Mouse (Mus musculus) cerebellum, postnatal 10 days (tissue): ENCODE results near the gene Tcp11.

Source experiments
- DNase-seq, 2 experiments: peaks; one replicate each; pipeline ENCODE4 v3.0.0; 2021; ENCODE audit warnings: mixed read lengths in 2 of 2

Gene Tcp11

GRCm38 (mm10) chr17:28084395-28084905, 4.0 kb upstream of the Tcp11 start:
- DNase-seq = no peak

- no peak for DNase-seq
Measured at GRCm38 (mm10) chr17:28082863-28083262, 2.4 kb upstream of the Tcp11 start.

GRCm38 (mm10) chr17:28081856-28082255, 1.4 kb upstream of the Tcp11 start:
- DNase-seq = no peak

GRCm38 (mm10) chr17:28081385-28081784, 946 bp upstream of the Tcp11 start:
- peak; percentile 67 to 74 for DNase-seq

- peak in 1 of 2 experiments; percentile 45 for DNase-seq
Measured at GRCm38 (mm10) chr17:28080817-28081165, 352 bp upstream of the Tcp11 start.

- peak; percentile 95 to 97 for DNase-seq
Measured at GRCm38 (mm10) chr17:28079618-28080017, 821 bp downstream of the Tcp11 start.

- DNase-seq = no peak
Measured at GRCm38 (mm10) chr17:28078028-28078427, 2.4 kb downstream of the Tcp11 start.

GRCm38 (mm10) chr17:28074486-28074885, 6.0 kb downstream of the Tcp11 start:
- no peak for DNase-seq

- DNase-seq = no peak
Measured at GRCm38 (mm10) chr17:28072730-28073129, 7.7 kb downstream of the Tcp11 start.

- peak; percentile 76 to 79 for DNase-seq
Measured at GRCm38 (mm10) chr17:28070256-28070655, 10.2 kb downstream of the Tcp11 start.

GRCm38 (mm10) chr17:28069446-28069845, 11.0 kb downstream of the Tcp11 start:
- DNase-seq = no peak

- DNase-seq = no peak
Measured at GRCm38 (mm10) chr17:28067303-28067702, 13.1 kb downstream of the Tcp11 start.

GRCm38 (mm10) chr17:28063163-28063562, 17.3 kb downstream of the Tcp11 start:
- peak; percentile 42 for DNase-seq

GRCm38 (mm10) chr17:28062710-28063109, 17.7 kb downstream of the Tcp11 start:
- peak; percentile 67 to 76 for DNase-seq

- DNase-seq = peak; percentile 72 to 74
Measured at GRCm38 (mm10) chr17:28061472-28061871, 19.0 kb downstream of the Tcp11 start.

- DNase-seq = no peak
Measured at GRCm38 (mm10) chr17:28060681-28061080, 19.8 kb downstream of the Tcp11 start.

GRCm38 (mm10) chr17:28058346-28058745, 22.1 kb downstream of the Tcp11 start:
- DNase-seq = no peak

- peak; percentile 62 to 74 for DNase-seq
Measured at GRCm38 (mm10) chr17:28052293-28052863, 28.1 kb downstream of the Tcp11 start.

- peak in 1 of 2 experiments; percentile 64 for DNase-seq
Measured at GRCm38 (mm10) chr17:28050210-28050609, 30.2 kb downstream of the Tcp11 start.

GRCm38 (mm10) chr17:28048425-28048824, 32.0 kb downstream of the Tcp11 start:
- DNase-seq = peak; percentile 64 to 65

GRCm38 (mm10) chr17:28047520-28047919, 32.9 kb downstream of the Tcp11 start:
- DNase-seq = peak in 1 of 2 experiments; percentile 48

- no peak for DNase-seq
Measured at GRCm38 (mm10) chr17:28047017-28047416, 33.4 kb downstream of the Tcp11 start.

GRCm38 (mm10) chr17:28042299-28042771, 38.1 kb downstream of the Tcp11 start:
- DNase-seq = peak; percentile 84 to 85

GRCm38 (mm10) chr17:28041298-28041697, 39.1 kb downstream of the Tcp11 start:
- no peak for DNase-seq

- DNase-seq = peak in 1 of 2 experiments; percentile 38
Measured at GRCm38 (mm10) chr17:28040620-28041019, 39.8 kb downstream of the Tcp11 start.
